Mouse (Mus musculus): Measurements from ENCODE around the gene 1700021F07Rik.
A peak's percentile ranks its signal among the peaks of the same experiment; 100 is the strongest.

Gene 1700021F07Rik

GRCm38 (mm10) chr2:173522376-173522775 lies at the start of gene 1700021F07Rik:
Gene 1700021F07Rik (plus strand): TSS chr2:173522586.
- no peak for DNase-seq (ENCODE audit: low read depth, low spot score)

- DNase-seq (ENCODE audit: low read depth, low spot score): no peak
Measured at GRCm38 (mm10) chr2:173473233-173473632, 49.2 kb upstream of the 1700021F07Rik start.

GRCm38 (mm10) chr2:173479050-173479449 lies 43.3 kb upstream of the 1700021F07Rik start:
- DNase-seq (ENCODE audit: low read depth, low spot score): no peak

- no peak for DNase-seq (ENCODE audit: low read depth, low spot score)
Measured at GRCm38 (mm10) chr2:173484486-173484885, 37.9 kb upstream of the 1700021F07Rik start.

- DNase-seq (ENCODE audit: low read depth, low spot score): no peak
Measured at GRCm38 (mm10) chr2:173499612-173500011, 22.8 kb upstream of the 1700021F07Rik start.

GRCm38 (mm10) chr2:173513977-173514376 lies 8.4 kb upstream of the 1700021F07Rik start:
- DNase-seq (ENCODE audit: low read depth, low spot score): no peak

GRCm38 (mm10) chr2:173515186-173515585 lies 7.2 kb upstream of the 1700021F07Rik start:
- no peak for DNase-seq (ENCODE audit: low read depth, low spot score)

- DNase-seq (ENCODE audit: low read depth, low spot score): no peak
Measured at GRCm38 (mm10) chr2:173516150-173516855, 6.1 kb upstream of the 1700021F07Rik start.

- no peak for DNase-seq (ENCODE audit: low read depth, low spot score)
Measured at GRCm38 (mm10) chr2:173528493-173528892, 6.1 kb downstream of the 1700021F07Rik start.

GRCm38 (mm10) chr2:173532711-173533462 lies 10.5 kb downstream of the 1700021F07Rik start:
- no peak for DNase-seq (ENCODE audit: low read depth, low spot score)

GRCm38 (mm10) chr2:173534581-173534980 lies 12.2 kb downstream of the 1700021F07Rik start:
- DNase-seq (ENCODE audit: low read depth, low spot score): no peak

- no peak for DNase-seq (ENCODE audit: low read depth, low spot score)
Measured at GRCm38 (mm10) chr2:173535390-173535789, 13.0 kb downstream of the 1700021F07Rik start.

- DNase-seq (ENCODE audit: low read depth, low spot score): no peak
Measured at GRCm38 (mm10) chr2:173535886-173536285, 13.5 kb downstream of the 1700021F07Rik start.

GRCm38 (mm10) chr2:173539781-173540180 lies 17.4 kb downstream of the 1700021F07Rik start:
- no peak for DNase-seq (ENCODE audit: low read depth, low spot score)

GRCm38 (mm10) chr2:173541748-173542147 lies 19.4 kb downstream of the 1700021F07Rik start:
- no peak for DNase-seq (ENCODE audit: low read depth, low spot score)

GRCm38 (mm10) chr2:173542716-173543115 lies 20.3 kb downstream of the 1700021F07Rik start:
- DNase-seq (ENCODE audit: low read depth, low spot score): no peak

GRCm38 (mm10) chr2:173545992-173546703 lies 23.8 kb downstream of the 1700021F07Rik start:
- peak; percentile 77 for DNase-seq (ENCODE audit: low read depth, low spot score)

GRCm38 (mm10) chr2:173549236-173549635 lies 26.9 kb downstream of the 1700021F07Rik start:
- DNase-seq (ENCODE audit: low read depth, low spot score): no peak

- peak; percentile 30 for DNase-seq (ENCODE audit: low read depth, low spot score)
Measured at GRCm38 (mm10) chr2:173550681-173551080, 28.3 kb downstream of the 1700021F07Rik start.

GRCm38 (mm10) chr2:173553863-173554262 lies 31.5 kb downstream of the 1700021F07Rik start:
- DNase-seq (ENCODE audit: low read depth, low spot score): peak; percentile 43

- DNase-seq (ENCODE audit: low read depth, low spot score): no peak
Measured at GRCm38 (mm10) chr2:173558754-173559396, 36.5 kb downstream of the 1700021F07Rik start.
